Mouse (Mus musculus) embryonic facial prominence, embryonic 13.5 days (tissue): ENCODE data around the gene D030056L22Rik. TPM values are rescaled to one million over a fixed set of nuclear protein-coding genes. Genes with fewer than 3 reads are reported as not detected.

Experiments used
- ATAC-seq: fragments of 200-750 bp; cut with Nextera tagmentation; 2 replicates; pipeline ENCODE4 v1.8.0; 2017; ENCODE audit warnings: low read depth; ENCODE audit not compliant: insufficient number of reproducible peaks, insufficient read depth, low FRiP score, low TSS enrichment
- H3K27ac ChIP-seq: fragments of 300-500 bp; sonication (generic); 2 replicates; pipeline ENCODE4 v1.5.1; 2015; ENCODE audit warnings: moderate library complexity, mild to moderate bottlenecking, inconsistent platforms
- H3K27me3 ChIP-seq: fragments of 300-500 bp; sonication (generic); 2 replicates; pipeline ENCODE4 v1.6.1; 2015; ENCODE audit warnings: mild to moderate bottlenecking, inconsistent platforms
- H3K36me3 ChIP-seq: fragments of 300-500 bp; sonication (generic); 2 replicates; pipeline ENCODE4 v1.6.1; 2015; ENCODE audit warnings: mild to moderate bottlenecking, inconsistent platforms
- H3K4me1 ChIP-seq: fragments of 300-500 bp; sonication (generic); 2 replicates; pipeline ENCODE4 v1.6.1; 2015; ENCODE audit warnings: inconsistent platforms
- H3K4me2 ChIP-seq: fragments of 300-500 bp; sonication (generic); 2 replicates; pipeline ENCODE4 v1.6.1; 2015; ENCODE audit warnings: moderate library complexity, mild to moderate bottlenecking, inconsistent platforms
- H3K4me3 ChIP-seq: fragments of 300-500 bp; sonication (generic); 2 replicates; pipeline ENCODE4 v1.5.1; 2015; ENCODE audit warnings: mild to moderate bottlenecking, inconsistent platforms
- H3K9ac ChIP-seq: fragments of 300-500 bp; sonication (generic); 2 replicates; pipeline ENCODE4 v1.6.1; 2015; ENCODE audit warnings: mild to moderate bottlenecking, inconsistent platforms
- H3K9me3 ChIP-seq: fragments of 300-500 bp; sonication (generic); 2 replicates; pipeline ENCODE4 v1.6.1; 2016; ENCODE audit warnings: inconsistent platforms
- WGBS: fragments of 180-500 bp; shearing (Covaris S2); methylation state at CpG from one replicate; pipeline ENCODE4 v1.1.7; 2015; ENCODE audit warnings: mixed read lengths; 5-methylcytosine and 5-hydroxymethylcytosine counted together
- polyA plus RNA-seq: library from polyadenylated mRNA; unstranded; fragments of >200 nt; fragmentation: Nextera tagmentation; extraction: Ambion mirVana; gene quantifications from 2 replicates; pipeline ENCODE4 v1.2.1, GENCODE M21; 2015

D030056L22Rik gene
- polyA plus RNA-seq = 30.3 and 33.1 TPM in 2 replicates

GRCm38 (mm10) chr19:18712866-18713300 lies at the start of gene D030056L22Rik:
TSS of gene D030056L22Rik (plus strand) at chr19:18713193.
- under 1% methylated on average over 49 of the region's 49 CpGs for WGBS
- Histone ChIP-seq H3K4me3 (peak within 1 kb of the TSS; percentile 94), H3K4me2 (peak within 1 kb of the TSS; percentile 84)

GRCm38 (mm10) chr19:18663904-18664303 lies 49.1 kb upstream of the D030056L22Rik start:
- no peak overlapping the region for H3K4me2 ChIP-seq
- no peak for ATAC-seq
- H3K9me3 ChIP-seq = no peaks in the 10 kb centered on the region
- H3K9ac ChIP-seq = no peak overlapping the region
- no peaks in the 10 kb centered on the region for H3K36me3 ChIP-seq
- H3K4me1 ChIP-seq = peaks cover 4% of the 10 kb centered on the region; the same call in 1 of the 2 replicates
- WGBS = 73% methylated on average over 2 of the region's 2 CpGs
- H3K4me3 ChIP-seq = no peak overlapping the region
- H3K27ac ChIP-seq = no peak overlapping the region
- H3K27me3 ChIP-seq = no peaks in the 10 kb centered on the region

More at GRCm38 (mm10) chr19:18712866-18713300, at the start of gene D030056L22Rik:
- H3K4me1 ChIP-seq = peaks cover 20% of the 10 kb centered on the region
- H3K27ac ChIP-seq = peak within 1 kb of the TSS; percentile 96
- H3K36me3 ChIP-seq = peaks cover 3% of the 10 kb centered on the region
- H3K9me3 ChIP-seq = no peaks in the 10 kb centered on the region
- H3K9ac ChIP-seq = peak within 1 kb of the TSS; percentile 94
- no peaks in the 10 kb centered on the region for H3K27me3 ChIP-seq
- ATAC-seq = peak; percentile 95

GRCm38 (mm10) chr19:18666966-18667365 lies 46.0 kb upstream of the D030056L22Rik start:
- ATAC-seq = no peak
- H3K4me1 ChIP-seq = peaks cover 13% of the 10 kb centered on the region; the same call in 1 of the 2 replicates
- no peaks in the 10 kb centered on the region for H3K36me3 ChIP-seq
- no peaks in the 10 kb centered on the region for H3K9me3 ChIP-seq
- no peak overlapping the region for H3K4me2 ChIP-seq
- WGBS = 52% methylated on average over 7 of the region's 7 CpGs
- H3K4me3 ChIP-seq = no peak overlapping the region
- no peak overlapping the region for H3K9ac ChIP-seq
- H3K27me3 ChIP-seq = no peaks in the 10 kb centered on the region
- H3K27ac ChIP-seq = no peak overlapping the region

GRCm38 (mm10) chr19:18669551-18669950 lies 43.4 kb upstream of the D030056L22Rik start:
- Histone ChIP-seq H3K9ac (no peak overlapping the region), H3K36me3 (no peaks in the 10 kb centered on the region), H3K4me3 (no peak overlapping the region), H3K4me1 (peaks cover 29% of the 10 kb centered on the region), H3K27ac (peak overlapping the region; percentile 89), H3K27me3 (no peaks in the 10 kb centered on the region), H3K9me3 (no peaks in the 10 kb centered on the region), H3K4me2 (no peak overlapping the region)
- WGBS = 93% methylated on average over 7 of the region's 7 CpGs
- ATAC-seq = no peak

- Histone ChIP-seq H3K27me3 (no peaks in the 10 kb centered on the region), H3K4me2 (peak within 1 kb of the TSS; percentile 74), H3K9me3 (no peaks in the 10 kb centered on the region), H3K36me3 (no peaks in the 10 kb centered on the region), H3K9ac (peak within 1 kb of the TSS; percentile 90), H3K27ac (peak within 1 kb of the TSS; percentile 89), H3K4me3 (peak within 1 kb of the TSS; percentile 82), H3K4me1 (peaks cover 29% of the 10 kb centered on the region)
- ATAC-seq = peak; percentile 96
- WGBS = under 1% methylated on average over 53 of the region's 58 CpGs
These were observed 42.4 kb upstream of the D030056L22Rik start, which contains the start of gene Carnmt1 for GRCm38 (mm10) chr19:18670608-18671007. TSS of gene Carnmt1 (plus strand) at chr19:18670764.

DNA sequence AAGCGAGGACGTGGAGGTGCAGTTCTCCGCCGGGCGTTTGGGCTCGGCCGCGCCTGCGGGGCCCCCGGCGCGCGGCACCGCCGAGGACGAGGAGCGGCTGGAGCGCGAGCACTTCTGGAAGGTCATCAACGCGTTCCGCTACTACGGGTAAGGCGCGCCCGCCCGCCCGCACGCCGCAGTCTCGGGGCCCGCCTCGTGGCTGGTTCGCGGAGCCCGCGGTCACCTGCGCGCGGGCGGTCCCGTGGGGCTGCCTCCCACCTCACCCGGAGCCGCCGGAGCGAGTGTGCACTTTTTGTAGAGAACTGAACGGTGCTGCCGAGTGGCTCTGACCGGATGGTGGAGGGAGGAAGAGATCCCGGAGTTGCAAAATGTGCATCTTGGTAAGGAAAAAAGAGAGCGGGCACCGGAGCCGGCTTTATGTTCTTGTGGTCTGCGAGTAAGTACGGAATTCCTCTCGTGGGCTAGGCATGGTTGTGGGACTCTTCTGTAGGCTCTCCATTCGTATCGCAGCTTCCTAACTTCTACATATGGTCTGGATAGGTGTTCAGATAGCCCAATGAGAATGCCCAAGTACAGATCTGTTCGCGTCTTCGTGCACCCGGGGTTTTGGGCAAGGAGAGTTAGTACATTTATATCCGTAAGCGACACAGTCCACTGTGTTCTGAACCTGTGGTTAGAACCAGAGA lies 41.8 kb upstream of the D030056L22Rik start:
- no peaks in the 10 kb centered on the region for H3K36me3 ChIP-seq
- WGBS = under 1% methylated on average over 60 of the region's 64 CpGs
- H3K9me3 ChIP-seq = no peaks in the 10 kb centered on the region
- H3K4me3 ChIP-seq = peak overlapping the region; percentile 82
- ATAC-seq = peak; percentile 46
- H3K9ac ChIP-seq = peak overlapping the region; percentile 90
- H3K4me1 ChIP-seq = peaks cover 33% of the 10 kb centered on the region
- H3K27me3 ChIP-seq = no peaks in the 10 kb centered on the region
- peak overlapping the region; percentile 74 for H3K4me2 ChIP-seq
- peak overlapping the region; percentile 89 for H3K27ac ChIP-seq

DNA sequence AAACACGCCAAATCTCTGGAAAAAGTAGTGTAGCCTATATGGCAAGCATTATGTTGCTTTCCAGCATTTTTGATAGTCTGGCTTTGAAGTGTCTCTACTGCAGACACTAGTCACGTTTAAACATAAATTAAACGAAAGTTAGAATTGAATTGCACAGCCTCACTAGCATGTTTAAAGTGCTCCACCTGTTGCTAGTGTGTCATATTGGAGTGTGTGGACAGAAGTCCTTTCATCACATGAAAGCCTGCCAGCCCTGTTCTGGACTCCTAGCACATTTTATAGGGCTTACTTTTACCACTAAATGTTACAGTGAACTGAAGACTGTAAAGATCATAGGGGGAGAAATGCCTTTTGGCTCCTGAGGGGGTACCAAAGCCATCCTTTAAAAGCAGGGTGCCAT lies 40.5 kb upstream of the D030056L22Rik start:
- no peak overlapping the region for H3K9ac ChIP-seq

DNA sequence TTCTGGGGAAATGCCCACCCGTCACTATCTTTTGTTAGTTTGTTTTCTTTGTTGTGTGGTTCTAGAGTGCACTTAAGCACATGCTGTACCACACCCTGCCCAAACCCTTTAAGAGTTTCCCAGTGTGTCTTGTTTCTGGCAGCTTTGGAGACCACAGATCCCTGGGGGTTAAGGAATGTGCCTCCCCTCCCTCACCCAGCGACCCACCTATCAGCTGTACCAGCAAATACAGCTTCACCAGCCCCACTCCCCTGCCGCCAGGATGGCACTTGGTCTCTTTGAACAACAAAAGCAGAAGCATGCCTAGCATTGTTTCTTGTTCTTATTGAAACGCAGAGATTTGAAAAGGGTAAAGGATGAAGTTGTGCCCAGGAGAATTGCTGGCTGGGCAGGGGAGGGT lies 39.9 kb upstream of the D030056L22Rik start:
- H3K36me3 ChIP-seq = no peaks in the 10 kb centered on the region
- WGBS = 24% methylated on average over 4 of the region's 4 CpGs
- H3K4me2 ChIP-seq = peak overlapping the region; percentile 74
- H3K9me3 ChIP-seq = no peaks in the 10 kb centered on the region
- no peaks in the 10 kb centered on the region for H3K27me3 ChIP-seq
- H3K27ac ChIP-seq = no peak overlapping the region
- peak overlapping the region; percentile 82 for H3K4me3 ChIP-seq
- H3K9ac ChIP-seq = peak overlapping the region; percentile 54
- peaks cover 31% of the 10 kb centered on the region for H3K4me1 ChIP-seq
- ATAC-seq = no peak

More for the DNA sequence above, 40.5 kb upstream of the D030056L22Rik start:
- H3K4me1 ChIP-seq = peaks cover 31% of the 10 kb centered on the region
- H3K36me3 ChIP-seq = no peaks in the 10 kb centered on the region
- no peaks in the 10 kb centered on the region for H3K9me3 ChIP-seq
- ATAC-seq = no peak
- peak overlapping the region; percentile 82 for H3K4me3 ChIP-seq
- no peak overlapping the region for H3K27ac ChIP-seq
- peak overlapping the region; percentile 74 for H3K4me2 ChIP-seq
- 63% methylated on average over 3 of the region's 3 CpGs for WGBS
- H3K27me3 ChIP-seq = no peaks in the 10 kb centered on the region

- Histone ChIP-seq H3K9me3 (no peaks in the 10 kb centered on the region), H3K4me2 (no peak overlapping the region), H3K4me3 (no peak overlapping the region), H3K9ac (no peak overlapping the region), H3K4me1 (no peaks in the 10 kb centered on the region), H3K27me3 (no peaks in the 10 kb centered on the region), H3K36me3 (peaks cover 24% of the 10 kb centered on the region), H3K27ac (no peak overlapping the region)
- no peak for ATAC-seq
- WGBS = 74% methylated on average over 4 of the region's 4 CpGs
These were observed 30.9 kb upstream of the D030056L22Rik start for GRCm38 (mm10) chr19:18682142-18682541.

GRCm38 (mm10) chr19:18687556-18687955 lies 25.4 kb upstream of the D030056L22Rik start:
- no peaks in the 10 kb centered on the region for H3K27me3 ChIP-seq
- 76% methylated on average over 3 of the region's 3 CpGs for WGBS
- no peak overlapping the region for H3K4me3 ChIP-seq
- no peak overlapping the region for H3K4me2 ChIP-seq
- no peak overlapping the region for H3K27ac ChIP-seq
- peaks cover 17% of the 10 kb centered on the region for H3K36me3 ChIP-seq
- no peaks in the 10 kb centered on the region for H3K4me1 ChIP-seq
- ATAC-seq = no peak
- no peak overlapping the region for H3K9ac ChIP-seq
- no peaks in the 10 kb centered on the region for H3K9me3 ChIP-seq

GRCm38 (mm10) chr19:18692176-18692575 lies 20.8 kb upstream of the D030056L22Rik start:
- Histone ChIP-seq H3K27ac (no peak overlapping the region), H3K27me3 (no peaks in the 10 kb centered on the region), H3K9ac (no peak overlapping the region), H3K9me3 (no peaks in the 10 kb centered on the region), H3K4me1 (no peaks in the 10 kb centered on the region), H3K4me2 (no peak overlapping the region), H3K4me3 (no peak overlapping the region), H3K36me3 (peaks cover 33% of the 10 kb centered on the region)
- WGBS = 84% methylated on average over 3 of the region's 3 CpGs
- ATAC-seq = no peak

- Histone ChIP-seq H3K27ac (no peak overlapping the region), H3K9ac (no peak overlapping the region), H3K27me3 (no peaks in the 10 kb centered on the region), H3K4me3 (no peak overlapping the region), H3K4me2 (no peak overlapping the region), H3K9me3 (no peaks in the 10 kb centered on the region), H3K4me1 (no peaks in the 10 kb centered on the region), H3K36me3 (peaks cover 33% of the 10 kb centered on the region)
- 94% methylated on average over 2 of the region's 2 CpGs for WGBS
- ATAC-seq = no peak
These were observed 20.2 kb upstream of the D030056L22Rik start for GRCm38 (mm10) chr19:18692768-18693167.
